Mouse (Mus musculus) liver, embryonic 14.5 days (tissue): ENCODE measurements around the gene Erbb3.

Experiments used
- CTCF ChIP-seq: IDR thresholded peaks from 2 replicates; pipeline ENCODE4 v1.5.1; 2016; ENCODE audit warnings: antibody characterized with exemption, low read depth, control low read depth
- EP300 ChIP-seq: IDR thresholded peaks from 2 replicates; pipeline ENCODE4 v1.6.1; 2016; ENCODE audit warnings: antibody characterized with exemption, low read depth

DNA sequence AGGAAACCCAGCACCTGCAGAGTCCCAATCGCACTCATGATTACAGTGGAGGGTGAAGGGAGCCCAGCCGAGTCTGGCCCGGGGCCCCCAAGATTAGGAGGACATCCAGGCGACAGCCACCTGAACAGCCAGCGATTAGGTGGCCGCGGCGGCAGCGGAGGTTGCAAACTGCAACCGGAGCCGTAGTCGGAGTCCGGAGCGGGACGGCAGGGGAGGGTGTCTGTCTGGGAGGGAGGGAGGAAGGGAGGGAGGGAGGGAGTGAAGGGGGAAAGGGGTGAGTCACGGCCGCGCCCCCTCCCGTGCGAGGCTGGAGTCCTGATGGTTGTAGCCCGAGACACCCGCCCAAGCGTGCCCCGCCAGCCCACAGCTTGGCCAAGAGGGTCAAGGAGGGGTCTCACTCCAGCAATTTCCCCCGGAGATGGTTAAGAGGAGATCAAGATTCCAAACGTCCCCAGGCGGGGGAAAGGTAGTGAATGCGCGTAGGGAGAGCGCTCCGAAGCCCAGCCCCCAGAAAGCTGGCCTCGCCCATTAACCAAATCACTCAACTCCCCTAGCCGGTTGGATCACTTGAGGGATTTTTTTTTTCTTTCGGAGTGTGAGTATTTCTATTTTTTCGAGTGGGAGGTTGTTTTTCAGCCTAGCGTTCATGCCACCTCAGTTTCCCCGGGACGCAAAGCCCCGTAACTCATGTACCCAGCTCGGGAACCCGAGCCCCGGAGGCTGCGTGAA, at the start of gene Erbb3:
- TF ChIP-seq CTCF (no peak), EP300 (no peak)
